Mouse (Mus musculus) MEL (cell line): ENCODE measurements around the gene Smg1. TPM values are rescaled to one million over a fixed set of nuclear protein-coding genes. Genes with fewer than 3 reads are reported as not detected.

Experiments
- DNase-seq: peaks from one replicate; pipeline ENCODE4 v3.0.0; 2011; ENCODE audit warnings: low read depth, low spot score
- H3K27ac ChIP-seq: 2 replicates; pipeline ENCODE4 v1.5.1; 2012; ENCODE audit warnings: low read depth, mild to moderate bottlenecking, control low read depth, low read length, moderate library complexity; ENCODE audit not compliant: control insufficient read depth
- H3K27me3 ChIP-seq, 2 experiments: fragments of 150-350 bp in 1 of 2; sonication (generic) in 1 of 2; 2 replicates each; pipeline ENCODE4 v1.6.1; 2012; ENCODE audit warnings: low read length in 2 of 2, mild to moderate bottlenecking in 2 of 2, improper control_type of control experiment in 1 of 2, moderate library complexity in 1 of 2; ENCODE audit not compliant: insufficient read depth in 2 of 2, control insufficient read depth in 1 of 2
- H3K36me3 ChIP-seq, 2 experiments: 2 replicates each; pipeline ENCODE4 v1.6.1; 2012 to 2014; ENCODE audit warnings: low read length in 2 of 2, improper control_type of control experiment in 1 of 2, inconsistent platforms in 1 of 2, mild to moderate bottlenecking in 1 of 2; ENCODE audit not compliant: insufficient read depth in 2 of 2, control insufficient read depth in 1 of 2
- H3K4me1 ChIP-seq, 2 experiments: fragments of 150-350 bp in 1 of 2; sonication (generic) in 1 of 2; 2 replicates each; pipeline ENCODE4 v1.6.1; 2012; ENCODE audit warnings: low read length in 2 of 2, improper control_type of control experiment in 1 of 2, mild to moderate bottlenecking in 1 of 2; ENCODE audit not compliant: insufficient read depth in 2 of 2, control insufficient read depth in 1 of 2
- H3K4me3 ChIP-seq, 2 experiments: fragments of 150-350 bp in 1 of 2; sonication (generic) in 1 of 2; 2 replicates each; pipeline ENCODE4 v1.5.1; 2012; ENCODE audit warnings: low read depth in 2 of 2, low read length in 2 of 2, mild to moderate bottlenecking in 2 of 2, moderate library complexity in 2 of 2, control low read depth in 1 of 2, improper control_type of control experiment in 1 of 2; ENCODE audit not compliant: control insufficient read depth in 1 of 2, insufficient read depth in 1 of 2
- H3K79me2 ChIP-seq: 2 replicates; pipeline ENCODE4 v1.6.1; 2012; ENCODE audit warnings: mild to moderate bottlenecking, low read length, moderate library complexity; ENCODE audit not compliant: control insufficient read depth, poor library complexity, insufficient read depth
- H3K9ac ChIP-seq: 2 replicates; pipeline ENCODE4 v1.6.1; 2012; ENCODE audit warnings: low read depth, mild to moderate bottlenecking, control low read depth, low read length, moderate library complexity; ENCODE audit not compliant: control insufficient read depth, poor library complexity, severe bottlenecking
- H3K9me3 ChIP-seq: fragments of 150-350 bp; sonication (generic); replicated peaks from 2 replicates; pipeline ENCODE4 v1.6.1; 2012; ENCODE audit warnings: mild to moderate bottlenecking, low read length, improper control_type of control experiment, moderate library complexity; ENCODE audit not compliant: insufficient read depth
- CHD1 ChIP-seq: IDR thresholded peaks from 2 replicates; pipeline ENCODE4 v1.6.1; 2012; ENCODE audit warnings: low read depth, mild to moderate bottlenecking, inconsistent platforms, low read length, improper control_type of control experiment
- CTCF ChIP-seq, 3 experiments: IDR thresholded peaks in 2 of 3; conservative IDR thresholded peaks in 1 of 3; 2 replicates each; pipeline ENCODE4 v1.5.1; 2011 to 2012; ENCODE audit warnings: low read length in 3 of 3, low read depth in 2 of 3, mild to moderate bottlenecking in 2 of 3, improper control_type of control experiment in 1 of 3, inconsistent platforms in 1 of 3, mixed read lengths in 1 of 3, moderate library complexity in 1 of 3; ENCODE audit not compliant: control insufficient read depth in 1 of 3, insufficient read depth in 1 of 3, poor library complexity in 1 of 3, severe bottlenecking in 1 of 3
- EP300 ChIP-seq, 2 experiments: IDR thresholded peaks; 2 replicates each; pipeline ENCODE4 v1.6.1; 2011; ENCODE audit warnings: improper control_type of control experiment in 2 of 2, low read length in 2 of 2, low read depth in 1 of 2, mild to moderate bottlenecking in 1 of 2
- GATA1 ChIP-seq: IDR thresholded peaks from 2 replicates; pipeline ENCODE4 v1.6.1; 2011; ENCODE audit warnings: low read depth, low read length, improper control_type of control experiment
- HCFC1 ChIP-seq: IDR thresholded peaks from 2 replicates; pipeline ENCODE4 v1.6.1; 2012; ENCODE audit warnings: low read depth, mild to moderate bottlenecking, inconsistent platforms, low read length, improper control_type of control experiment, moderate library complexity
- JUND ChIP-seq: IDR thresholded peaks from 2 replicates; pipeline ENCODE4 v1.6.1; 2011; ENCODE audit warnings: low read depth, mild to moderate bottlenecking, improper control_type of control experiment, low read length
- MAFK ChIP-seq: IDR thresholded peaks from 2 replicates; pipeline ENCODE4 v1.6.1; 2011; ENCODE audit warnings: low read depth, mild to moderate bottlenecking, low read length, improper control_type of control experiment, borderline replicate concordance
- MAX ChIP-seq: IDR thresholded peaks from 2 replicates; pipeline ENCODE4 v1.6.1; 2011; ENCODE audit warnings: low read length, improper control_type of control experiment
- MAZ ChIP-seq: IDR thresholded peaks from 2 replicates; pipeline ENCODE4 v1.6.1; 2012; ENCODE audit warnings: low read depth, mild to moderate bottlenecking, inconsistent platforms, low read length, improper control_type of control experiment
- MEF2A ChIP-seq: IDR thresholded peaks from 2 replicates; pipeline ENCODE4 v1.6.1; 2014; ENCODE audit warnings: low read depth, mild to moderate bottlenecking, inconsistent platforms, low read length, improper control_type of control experiment; ENCODE audit not compliant: poor library complexity, insufficient replicate concordance, severe bottlenecking; ENCODE audit errors: extremely low read depth
- MYC ChIP-seq: IDR thresholded peaks from 2 replicates; pipeline ENCODE4 v1.6.1; 2011; ENCODE audit warnings: low read depth, mild to moderate bottlenecking, low read length, improper control_type of control experiment, moderate library complexity
- NRF1 ChIP-seq: IDR thresholded peaks from 2 replicates; pipeline ENCODE4 v1.6.1; 2014; ENCODE audit warnings: low read depth, mild to moderate bottlenecking, inconsistent platforms, low read length, improper control_type of control experiment, moderate library complexity; ENCODE audit not compliant: poor library complexity, insufficient read depth, severe bottlenecking
- POLR2A ChIP-seq, 2 experiments: IDR thresholded peaks; 2 replicates each; pipeline ENCODE4 v1.6.1; 2011 to 2012; ENCODE audit warnings: low read length in 2 of 2, mild to moderate bottlenecking in 2 of 2, control low read depth in 1 of 2, improper control_type of control experiment in 1 of 2, low read depth in 1 of 2, moderate library complexity in 1 of 2; ENCODE audit not compliant: control insufficient read depth in 1 of 2, insufficient read depth in 1 of 2, poor library complexity in 1 of 2
- POLR2AphosphoS2 ChIP-seq: IDR thresholded peaks from 2 replicates; pipeline ENCODE4 v1.6.1; 2011; ENCODE audit warnings: low read length, improper control_type of control experiment
- POLR2AphosphoS5 ChIP-seq: IDR thresholded peaks from 2 replicates; pipeline ENCODE4 v1.6.1; 2012; ENCODE audit warnings: low read depth, borderline replicate concordance, mild to moderate bottlenecking, inconsistent platforms, low read length, moderate library complexity, mixed read lengths
- RCOR1 ChIP-seq: IDR thresholded peaks from 2 replicates; pipeline ENCODE4 v1.6.1; 2012; ENCODE audit warnings: low read depth, mild to moderate bottlenecking, inconsistent platforms, low read length, improper control_type of control experiment
- TAL1 ChIP-seq: IDR thresholded peaks from 2 replicates; pipeline ENCODE4 v1.6.1; 2012; ENCODE audit warnings: mild to moderate bottlenecking, inconsistent platforms, low read length, moderate library complexity, mixed read lengths
- TCF12 ChIP-seq: IDR thresholded peaks from 2 replicates; pipeline ENCODE4 v1.6.1; 2014; ENCODE audit warnings: low read depth, mild to moderate bottlenecking, inconsistent platforms, low read length, improper control_type of control experiment, moderate library complexity
- ZC3H11A ChIP-seq: IDR thresholded peaks from 2 replicates; pipeline ENCODE4 v1.6.1; 2012; ENCODE audit warnings: low read depth, mild to moderate bottlenecking, inconsistent platforms, low read length, improper control_type of control experiment
- ZKSCAN1 ChIP-seq: IDR thresholded peaks from 2 replicates; pipeline ENCODE4 v1.6.1; 2012; ENCODE audit warnings: low read depth, mild to moderate bottlenecking, inconsistent platforms, low read length, improper control_type of control experiment, moderate library complexity
- ZNF384 ChIP-seq: IDR thresholded peaks from 2 replicates; pipeline ENCODE4 v1.6.1; 2012; ENCODE audit warnings: low read depth, mild to moderate bottlenecking, inconsistent platforms, low read length, improper control_type of control experiment
- polyA plus RNA-seq, 2 experiments: library from polyadenylated mRNA; stranded (reverse) in 1 of 2; unstranded in 1 of 2; fragments of >175 nt in 1 of 2; fragments of >200 nt in 1 of 2; gene quantifications; 2 replicates each; pipeline versions ENCODE4 v1.2.1 to v1.2.4; 2012; ENCODE audit warnings: low replicate concordance in 2 of 2, low read depth in 1 of 2; ENCODE audit not compliant: insufficient read length in 2 of 2, insufficient read depth in 1 of 2, missing spikeins in 1 of 2
- total RNA-seq: library from RNA; depleted of rRNA; stranded (reverse); fragments of 300-350 nt; gene quantifications from 2 replicates; pipeline ENCODE4 v1.2.3, GENCODE M21; 2012

The Smg1 gene
- total and polyA plus RNA-seq, 3 experiments, result 24.2 to 49.6 (median 32.6) TPM

GRCm38 (mm10) chr7:118154150-118154549 is 89.3 kb downstream of the Smg1 start (continued):
- no peak for TF ChIP-seq ZKSCAN1
- TF ChIP-seq, all 39 proteins: peak for 0

- Histone ChIP-seq H3K9me3 (no peaks in the 10 kb centered on the region), H3K4me1 (peaks cover 0 to 3% of the 10 kb centered on the region in 2 experiments; a peak in 1 of 4 replicates), H3K79me2 (no peaks in the 10 kb centered on the region), H3K4me3 (no peak overlapping the region), H3K36me3 (peaks cover 4 to 45% of the 10 kb centered on the region in 2 experiments), H3K27ac (no peak overlapping the region), H3K27me3 (no peaks in the 10 kb centered on the region)
- no peak for DNase-seq
- no peak for TF ChIP-seq MEF2A
- 0 out of 2 replicates have a peak, but pooled peaks have one; percentile 26 for TF ChIP-seq GATA1
- TF ChIP-seq, all 39 proteins: peak for 1
- H3K9ac ChIP-seq, result no peak overlapping the region
Observed at GRCm38 (mm10) chr7:118143602-118144001, 99.9 kb downstream of the Smg1 start.

- DNase-seq, result no peak
- Histone ChIP-seq H3K79me2 (no peaks in the 10 kb centered on the region), H3K27me3 (no peaks in the 10 kb centered on the region), H3K9me3 (no peaks in the 10 kb centered on the region), H3K9ac (no peak overlapping the region), H3K4me3 (no peak overlapping the region), H3K4me1 (peaks cover 0 to 3% of the 10 kb centered on the region in 2 experiments; a peak in 1 of 4 replicates), H3K27ac (no peak overlapping the region), H3K36me3 (peaks cover 4 to 43% of the 10 kb centered on the region in 2 experiments)
- no peak for TF ChIP-seq POLR2AphosphoS5
Observed at GRCm38 (mm10) chr7:118143123-118143522, 100.3 kb downstream of the Smg1 start.

GRCm38 (mm10) chr7:118141271-118141670 is 102.2 kb downstream of the Smg1 start:
- H3K79me2 ChIP-seq, result no peaks in the 10 kb centered on the region
- H3K4me1 ChIP-seq, result peaks cover 0 to 3% of the 10 kb centered on the region in 2 experiments; a peak in 1 of 4 replicates
- H3K9ac ChIP-seq, result no peak overlapping the region
- no peaks in the 10 kb centered on the region for H3K27me3 ChIP-seq
- no peak overlapping the region for H3K27ac ChIP-seq
- no peak for DNase-seq
- H3K4me3 ChIP-seq, result no peak overlapping the region
- H3K9me3 ChIP-seq, result no peaks in the 10 kb centered on the region
- TF ChIP-seq POLR2AphosphoS2 (no peak), MYC (no peak), RCOR1 (no peak), CTCF (IDR thresholded peaks at IDR 0.05 in 2 of 3, conservative IDR thresholded peaks at IDR 0.05 in 1 of 3; ENCODE audit: control insufficient read depth in 1 of 3, insufficient read depth in 1 of 3, low read depth in 2 of 3, low read length in 3 of 3, poor library complexity in 1 of 3, severe bottlenecking in 1 of 3) (no peak), EP300 (IDR thresholded peaks at IDR 0.05; ENCODE audit: low read depth in 1 of 2, low read length in 2 of 2) (no peak), CHD1 (no peak), MAX (no peak), JUND (no peak), MEF2A (no peak), GATA1 (no peak), POLR2A (IDR thresholded peaks at IDR 0.05; ENCODE audit: control insufficient read depth in 1 of 2, insufficient read depth in 1 of 2, low read depth in 1 of 2, low read length in 2 of 2, poor library complexity in 1 of 2) (no peak), TAL1 (no peak), ZNF384 (no peak), NRF1 (no peak), TCF12 (no peak), HCFC1 (no peak), ZC3H11A (no peak), MAZ (no peak), MAFK (no peak)
- H3K36me3 ChIP-seq, result peaks cover 4 to 50% of the 10 kb centered on the region in 2 experiments
